Mouse (Mus musculus) stomach, embryonic 16.5 days (tissue): ENCODE data around the gene Galnt10. TPM values are rescaled to one million over a fixed set of nuclear protein-coding genes. Genes with fewer than 3 reads are reported as not detected.

ENCODE experiments used
- ATAC-seq: fragments of 200-750 bp; cut with Nextera tagmentation; 2 replicates; pipeline ENCODE4 v1.8.0; 2017; ENCODE audit warnings: moderate number of reproducible peaks, moderate TSS enrichment; ENCODE audit not compliant: insufficient read depth, low FRiP score
- H3K27ac ChIP-seq: fragments of 300-500 bp; sonication (generic); 2 replicates; pipeline ENCODE4 v1.5.1; 2014; ENCODE audit warnings: low read length
- H3K27me3 ChIP-seq: fragments of 300-500 bp; sonication (generic); 2 replicates; pipeline ENCODE4 v1.6.1; 2014; ENCODE audit warnings: low read length, control low read depth, mixed read lengths; ENCODE audit not compliant: control insufficient read depth, insufficient read depth
- H3K36me3 ChIP-seq: fragments of 300-500 bp; sonication (generic); 2 replicates; pipeline ENCODE4 v1.6.1; 2014; ENCODE audit warnings: low read length; ENCODE audit not compliant: control insufficient read depth, insufficient read depth
- H3K4me1 ChIP-seq: fragments of 300-500 bp; sonication (generic); 2 replicates; pipeline ENCODE4 v1.6.1; 2014; ENCODE audit warnings: low read length, control low read depth, mixed read lengths; ENCODE audit not compliant: control insufficient read depth, insufficient read depth
- H3K4me2 ChIP-seq: fragments of 300-500 bp; sonication (generic); 2 replicates; pipeline ENCODE4 v1.6.1; 2014; ENCODE audit warnings: low read depth, low read length, mixed read lengths
- H3K4me3 ChIP-seq: fragments of 300-500 bp; sonication (generic); replicated peaks from 2 replicates; pipeline ENCODE4 v1.5.1; 2014; ENCODE audit warnings: mild to moderate bottlenecking, low read length
- H3K9ac ChIP-seq: fragments of 300-500 bp; sonication (generic); 2 replicates; pipeline ENCODE4 v1.6.1; 2014; ENCODE audit warnings: low read length
- H3K9me3 ChIP-seq: fragments of 300-500 bp; sonication (generic); replicated peaks from 2 replicates; pipeline ENCODE4 v1.6.1; 2016; ENCODE audit warnings: low read length, control low read depth; ENCODE audit not compliant: control insufficient read depth
- WGBS: fragments of 180-500 bp; shearing (Covaris S2); extraction: QIAGEN DNeasy Blood & Tissue Kit; methylation state at CpG from one replicate; pipeline ENCODE4 v1.1.7; 2014; 5-methylcytosine and 5-hydroxymethylcytosine counted together
- polyA plus RNA-seq: library from polyadenylated mRNA; unstranded; fragments of >200 nt; fragmentation: Nextera tagmentation; extraction: Ambion mirVana; gene quantifications from 2 replicates; pipeline ENCODE4 v1.2.1, GENCODE M21; 2015

Galnt10 gene
- polyA plus RNA-seq, 1 experiment from 2014 or later, result 17.4 TPM

GRCm38 (mm10) chr11:57773479-57773878 lies 128.2 kb downstream of the Galnt10 start:
- H3K27ac ChIP-seq, result no peak overlapping the region
- H3K9ac ChIP-seq, result no peak overlapping the region
- no peaks in the 10 kb centered on the region for H3K36me3 ChIP-seq
- H3K9me3 ChIP-seq, result no peaks in the 10 kb centered on the region
- H3K4me3 ChIP-seq, result no peak overlapping the region
- 42% methylated on average over 13 of the region's 13 CpGs for WGBS
- H3K4me1 ChIP-seq, result no peaks in the 10 kb centered on the region
- no peaks in the 10 kb centered on the region for H3K27me3 ChIP-seq
- ATAC-seq, result no peak
- no peak overlapping the region for H3K4me2 ChIP-seq

- no peak for ATAC-seq
- Histone ChIP-seq H3K27ac (no peak overlapping the region), H3K4me2 (no peak overlapping the region)
Measured at GRCm38 (mm10) chr11:57773936-57774335, 128.7 kb downstream of the Galnt10 start.

GRCm38 (mm10) chr11:57775868-57776267 lies 130.6 kb downstream of the Galnt10 start:
- Histone ChIP-seq H3K4me2 (no peak overlapping the region), H3K9me3 (no peaks in the 10 kb centered on the region), H3K27ac (no peak overlapping the region), H3K9ac (no peak overlapping the region), H3K27me3 (no peaks in the 10 kb centered on the region), H3K36me3 (no peaks in the 10 kb centered on the region), H3K4me1 (no peaks in the 10 kb centered on the region), H3K4me3 (no peak overlapping the region)
- 73% methylated on average over 6 of the region's 6 CpGs for WGBS
- no peak for ATAC-seq

More at GRCm38 (mm10) chr11:57773936-57774335, 128.7 kb downstream of the Galnt10 start:
- H3K9ac ChIP-seq, result no peak overlapping the region
- no peaks in the 10 kb centered on the region for H3K4me1 ChIP-seq
- no peak overlapping the region for H3K4me3 ChIP-seq
- no peaks in the 10 kb centered on the region for H3K36me3 ChIP-seq
- no peaks in the 10 kb centered on the region for H3K27me3 ChIP-seq
- 30% methylated on average over 4 of the region's 4 CpGs for WGBS
- H3K9me3 ChIP-seq, result no peaks in the 10 kb centered on the region

GRCm38 (mm10) chr11:57776546-57776945 lies 131.3 kb downstream of the Galnt10 start:
- Histone ChIP-seq H3K27me3 (no peaks in the 10 kb centered on the region), H3K9me3 (no peaks in the 10 kb centered on the region)

GRCm38 (mm10) chr11:57778349-57778748 lies 133.1 kb downstream of the Galnt10 start:
- peak; percentile 43; the same call in 1 of the 2 replicates for ATAC-seq
- no peak overlapping the region for H3K4me2 ChIP-seq
- no peak overlapping the region for H3K4me3 ChIP-seq
- H3K9me3 ChIP-seq, result no peaks in the 10 kb centered on the region
- no peak overlapping the region for H3K27ac ChIP-seq
- no peaks in the 10 kb centered on the region for H3K27me3 ChIP-seq
- 0 out of 2 replicates have a peak, but pooled peaks cover 3% of the 10 kb centered on the region for H3K36me3 ChIP-seq
- no peak overlapping the region for H3K9ac ChIP-seq
- 26% methylated on average over 5 of the region's 5 CpGs for WGBS
- no peaks in the 10 kb centered on the region for H3K4me1 ChIP-seq

More at GRCm38 (mm10) chr11:57776546-57776945, 131.3 kb downstream of the Galnt10 start:
- ATAC-seq, result no peak
- Histone ChIP-seq H3K4me1 (no peaks in the 10 kb centered on the region), H3K9ac (no peak overlapping the region), H3K36me3 (no peaks in the 10 kb centered on the region), H3K4me2 (no peak overlapping the region), H3K27ac (no peak overlapping the region), H3K4me3 (no peak overlapping the region)
- 89% methylated on average over 3 of the region's 3 CpGs for WGBS

- no peak for ATAC-seq
- no peak overlapping the region for H3K27ac ChIP-seq
- H3K4me3 ChIP-seq, result no peak overlapping the region
- H3K9ac ChIP-seq, result no peak overlapping the region
- H3K27me3 ChIP-seq, result no peaks in the 10 kb centered on the region
- H3K9me3 ChIP-seq, result no peaks in the 10 kb centered on the region
- no peak overlapping the region for H3K4me2 ChIP-seq
- H3K36me3 ChIP-seq, result peaks cover 6% of the 10 kb centered on the region; the same call in 1 of the 2 replicates
- H3K4me1 ChIP-seq, result no peaks in the 10 kb centered on the region
- WGBS, result 65% methylated on average over 14 of the region's 14 CpGs
Measured at GRCm38 (mm10) chr11:57779824-57780223, 134.6 kb downstream of the Galnt10 start.

GRCm38 (mm10) chr11:57786616-57787418 lies 141.6 kb downstream of the Galnt10 start:
- Histone ChIP-seq H3K4me3 (no peak overlapping the region), H3K27me3 (no peaks in the 10 kb centered on the region), H3K4me1 (no peaks in the 10 kb centered on the region), H3K9me3 (no peaks in the 10 kb centered on the region), H3K36me3 (peaks cover 7% of the 10 kb centered on the region; the same call in 1 of the 2 replicates), H3K27ac (no peak overlapping the region), H3K4me2 (no peak overlapping the region), H3K9ac (no peak overlapping the region)
- WGBS, result 49% methylated on average over 18 of the region's 18 CpGs
- no peak for ATAC-seq

- no peak overlapping the region for H3K4me2 ChIP-seq
- no peaks in the 10 kb centered on the region for H3K9me3 ChIP-seq
- peaks cover 4% of the 10 kb centered on the region; the same call in 1 of the 2 replicates for H3K36me3 ChIP-seq
- no peak overlapping the region for H3K4me3 ChIP-seq
- 42% methylated on average over 3 of the region's 3 CpGs for WGBS
- ATAC-seq, result no peak
- no peaks in the 10 kb centered on the region for H3K4me1 ChIP-seq
- H3K27ac ChIP-seq, result no peak overlapping the region
- H3K27me3 ChIP-seq, result no peaks in the 10 kb centered on the region
- H3K9ac ChIP-seq, result no peak overlapping the region
Measured at GRCm38 (mm10) chr11:57787913-57788312, 142.7 kb downstream of the Galnt10 start.

GRCm38 (mm10) chr11:57790866-57791535 lies 145.8 kb downstream of the Galnt10 start:
- H3K9ac ChIP-seq, result no peak overlapping the region
- no peaks in the 10 kb centered on the region for H3K27me3 ChIP-seq
- no peaks in the 10 kb centered on the region for H3K4me1 ChIP-seq
- no peaks in the 10 kb centered on the region for H3K9me3 ChIP-seq
- no peak overlapping the region for H3K4me3 ChIP-seq
- no peaks in the 10 kb centered on the region for H3K36me3 ChIP-seq
- H3K4me2 ChIP-seq, result peak overlapping the region; percentile 24; the same call in 1 of the 2 replicates
- ATAC-seq, result no peak
- 36% methylated on average over 21 of the region's 21 CpGs for WGBS
- no peak overlapping the region for H3K27ac ChIP-seq
